Mouse (Mus musculus) embryo, embryonic 10.5 days (tissue): ENCODE measurements at regions not wholly inside any gene's neighbourhood (a gene's known extent, or its start where the extent isn't known, plus 50 kb on each side); places are given as distances from the start of the nearest gene placed in this dataset.

ENCODE experiments used
- DNase-seq: peaks from one replicate; pipeline ENCODE4 v3.0.0-alpha.2; 2015; ENCODE audit warnings: low spot score

DNA sequence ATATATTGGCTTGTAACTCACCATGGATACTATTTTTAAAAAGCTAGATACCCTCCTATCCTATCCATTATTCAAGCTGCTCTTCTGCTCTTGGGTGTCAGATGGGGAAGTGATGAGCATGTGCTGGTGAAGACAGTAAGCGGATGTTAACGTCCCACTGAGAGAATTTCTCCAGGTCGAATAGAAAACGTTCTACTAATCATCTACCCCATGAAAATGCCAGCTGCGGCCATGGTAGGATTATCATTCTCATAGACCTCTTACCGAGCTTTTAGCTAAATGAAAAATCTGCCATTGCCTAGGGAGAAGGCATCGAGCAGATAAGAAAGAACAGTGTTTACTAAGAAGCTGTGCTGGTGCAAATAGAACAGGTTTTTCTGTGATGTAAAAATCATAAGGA, 1685.6 kb upstream of the Zeb2 start:
- DNase-seq: peak; percentile 2
